Mouse (Mus musculus) embryonic facial prominence, embryonic 11.5 days (tissue): ENCODE measurements at regions not wholly inside any gene's neighbourhood (a gene's known extent, or its start where the extent isn't known, plus 50 kb on each side); places are given as distances from the start of the nearest gene placed in this dataset.
"Not testable (repeated sequence)": the region's sequence is repeated elsewhere in the genome, so short reads cannot be mapped to it uniquely, and the experiment has no call there.

Experiments
- ATAC-seq: fragments of 200-750 bp; cut with Nextera tagmentation; replicated peaks from 2 replicates; pipeline ENCODE4 v1.8.0; 2017; ENCODE audit warnings: low read depth; ENCODE audit not compliant: insufficient number of reproducible peaks, low FRiP score, low TSS enrichment
- DNase-seq: peaks from one replicate; pipeline ENCODE4 v3.0.0-alpha.2; 2015; ENCODE audit warnings: low spot score
- H3K27ac ChIP-seq: fragments of 300-500 bp; sonication (generic); replicated peaks from 2 replicates; pipeline ENCODE4 v1.5.1; 2014; ENCODE audit warnings: mild to moderate bottlenecking, low read depth, low read length, control low read depth
- H3K27me3 ChIP-seq: fragments of 300-500 bp; sonication (generic); 2 replicates; pipeline ENCODE4 v1.6.1; 2014; ENCODE audit warnings: mild to moderate bottlenecking, low read length, moderate library complexity, mixed read lengths; ENCODE audit not compliant: control insufficient read depth, insufficient read depth
- H3K36me3 ChIP-seq: fragments of 300-500 bp; sonication (generic); replicated peaks from 2 replicates; pipeline ENCODE4 v1.6.1; 2014; ENCODE audit warnings: low read depth, mild to moderate bottlenecking, low read length, moderate library complexity, mixed read lengths; ENCODE audit not compliant: control insufficient read depth, insufficient read depth
- H3K4me1 ChIP-seq: fragments of 300-500 bp; sonication (generic); 2 replicates; pipeline ENCODE4 v1.6.1; 2014; ENCODE audit warnings: low read length, mixed read lengths; ENCODE audit not compliant: control insufficient read depth, insufficient read depth
- H3K4me2 ChIP-seq: fragments of 300-500 bp; sonication (generic); 2 replicates; pipeline ENCODE4 v1.6.1; 2014; ENCODE audit warnings: low read depth, mild to moderate bottlenecking, control low read depth, low read length, moderate library complexity
- H3K4me3 ChIP-seq: fragments of 300-500 bp; sonication (generic); 2 replicates; pipeline ENCODE4 v1.5.1; 2014; ENCODE audit warnings: low read depth, low read length, control low read depth
- H3K9ac ChIP-seq: fragments of 300-500 bp; sonication (generic); replicated peaks from 2 replicates; pipeline ENCODE4 v1.6.1; 2014; ENCODE audit warnings: mild to moderate bottlenecking, control low read depth, low read length
- H3K9me3 ChIP-seq: fragments of 300-500 bp; sonication (generic); replicated peaks from 2 replicates; pipeline ENCODE4 v1.6.1; 2016; ENCODE audit warnings: mild to moderate bottlenecking, low read length, inconsistent platforms, mixed read lengths; ENCODE audit not compliant: control insufficient read depth
- WGBS: fragments of 180-500 bp; shearing (Covaris S2); extraction: QIAGEN DNeasy Blood & Tissue Kit; methylation state at CpG from one replicate; pipeline ENCODE4 v1.1.7; 2014; 5-methylcytosine and 5-hydroxymethylcytosine counted together

- WGBS: 91% methylated on average over 2 of the region's 2 CpGs
- H3K27ac ChIP-seq, H3K4me2 ChIP-seq, H3K27me3 ChIP-seq, ATAC-seq, H3K4me1 ChIP-seq, H3K9me3 ChIP-seq, H3K9ac ChIP-seq, DNase-seq, H3K4me3 ChIP-seq, H3K36me3 ChIP-seq: not testable (repeated sequence)
These were observed 347.9 kb upstream of the Dab2 start for GRCm38 (mm10) chr15:5951661-5952060.

- no peak for ATAC-seq
These were observed 346.5 kb upstream of the Dab2 start for GRCm38 (mm10) chr15:5953106-5953505.

GRCm38 (mm10) chr15:5991351-5992065, 308.1 kb upstream of the Dab2 start:
- ATAC-seq: no peak
- no peaks in the 10 kb centered on the region for H3K27me3 ChIP-seq
- 67% methylated on average over 5 of the region's 5 CpGs for WGBS

More at GRCm38 (mm10) chr15:5953106-5953505, 346.5 kb upstream of the Dab2 start:
- Histone ChIP-seq H3K36me3 (no peaks in the 10 kb centered on the region), H3K9ac (no peak overlapping the region), H3K4me1 (no peaks in the 10 kb centered on the region), H3K27ac (no peak overlapping the region), H3K27me3 (no peaks in the 10 kb centered on the region), H3K4me3 (no peak overlapping the region), H3K4me2 (no peak overlapping the region), H3K9me3 (no peaks in the 10 kb centered on the region)
- no peak for DNase-seq

GRCm38 (mm10) chr15:5992146-5992545, 307.4 kb upstream of the Dab2 start:
- not testable (repeated sequence) for H3K27ac ChIP-seq, H3K9ac ChIP-seq, H3K4me1 ChIP-seq, DNase-seq, H3K36me3 ChIP-seq, H3K4me3 ChIP-seq, ATAC-seq, H3K9me3 ChIP-seq, H3K27me3 ChIP-seq, H3K4me2 ChIP-seq
- 95% methylated on average over 1 of the region's 1 CpGs for WGBS

More at GRCm38 (mm10) chr15:5991351-5992065, 308.1 kb upstream of the Dab2 start:
- H3K4me2 ChIP-seq: no peak overlapping the region
- H3K9me3 ChIP-seq: no peaks in the 10 kb centered on the region
- H3K9ac ChIP-seq: no peak overlapping the region
- no peaks in the 10 kb centered on the region for H3K36me3 ChIP-seq
- H3K4me3 ChIP-seq: no peak overlapping the region
- no peaks in the 10 kb centered on the region for H3K4me1 ChIP-seq
- DNase-seq: no peak
- no peak overlapping the region for H3K27ac ChIP-seq

- Histone ChIP-seq H3K27ac (no peak overlapping the region), H3K4me2 (no peak overlapping the region), H3K4me3 (no peak overlapping the region), H3K9me3 (no peaks in the 10 kb centered on the region), H3K9ac (no peak overlapping the region), H3K27me3 (no peaks in the 10 kb centered on the region), H3K4me1 (no peaks in the 10 kb centered on the region), H3K36me3 (no peaks in the 10 kb centered on the region)
- DNase-seq (no peak), ATAC-seq (no peak)
- WGBS: 87% methylated on average over 1 of the region's 1 CpGs
These were observed 298.8 kb upstream of the Dab2 start for GRCm38 (mm10) chr15:6000816-6001215.

- Histone ChIP-seq H3K27ac (no peak overlapping the region), H3K4me2 (no peak overlapping the region), H3K27me3 (no peaks in the 10 kb centered on the region), H3K4me3 (no peak overlapping the region), H3K9ac (no peak overlapping the region), H3K36me3 (no peaks in the 10 kb centered on the region), H3K4me1 (no peaks in the 10 kb centered on the region), H3K9me3 (no peaks in the 10 kb centered on the region)
- 92% methylated on average over 1 of the region's 1 CpGs for WGBS
- ATAC-seq: no peak
- DNase-seq: no peak
These were observed 298.2 kb upstream of the Dab2 start for GRCm38 (mm10) chr15:6001394-6001793.

GRCm38 (mm10) chr15:6014982-6015381, 284.6 kb upstream of the Dab2 start:
- Histone ChIP-seq H3K27me3 (no peaks in the 10 kb centered on the region), H3K27ac (no peak overlapping the region)
- WGBS: 83% methylated on average over 1 of the region's 1 CpGs

GRCm38 (mm10) chr15:6016637-6017049, 282.9 kb upstream of the Dab2 start:
- no peaks in the 10 kb centered on the region for H3K4me1 ChIP-seq
- H3K4me2 ChIP-seq: no peak overlapping the region
- H3K4me3 ChIP-seq: no peak overlapping the region
- H3K27me3 ChIP-seq: no peaks in the 10 kb centered on the region
- DNase-seq: no peak
- H3K27ac ChIP-seq: no peak overlapping the region
- no peak overlapping the region for H3K9ac ChIP-seq
- 67% methylated on average over 5 of the region's 5 CpGs for WGBS
- no peak for ATAC-seq
- H3K9me3 ChIP-seq: no peaks in the 10 kb centered on the region
- no peaks in the 10 kb centered on the region for H3K36me3 ChIP-seq

More at GRCm38 (mm10) chr15:6014982-6015381, 284.6 kb upstream of the Dab2 start:
- ATAC-seq: no peak
- H3K9ac ChIP-seq: no peak overlapping the region
- no peak for DNase-seq
- H3K9me3 ChIP-seq: no peaks in the 10 kb centered on the region
- no peak overlapping the region for H3K4me2 ChIP-seq
- no peaks in the 10 kb centered on the region for H3K4me1 ChIP-seq
- no peak overlapping the region for H3K4me3 ChIP-seq
- no peaks in the 10 kb centered on the region for H3K36me3 ChIP-seq
